Mouse (Mus musculus) liver, adult 2 months (tissue): ENCODE data around the gene Ccar1.

Experiments used
- CTCF ChIP-seq: fragments of 200-500 bp; IDR thresholded peaks from 2 replicates; pipeline ENCODE4 v1.5.1; 2011; ENCODE audit warnings: low read depth, low read length, control low read depth
- POLR2A ChIP-seq: fragments of 200-500 bp; IDR thresholded peaks from 2 replicates; pipeline ENCODE4 v1.6.1; 2011; ENCODE audit warnings: low read length, control low read depth; ENCODE audit not compliant: insufficient read depth; ENCODE audit errors: extremely low read depth

- TF ChIP-seq CTCF: no peak
- no peak for TF ChIP-seq POLR2A
Observed at GRCm38 (mm10) chr10:62824474-62824873, 32.4 kb upstream of the Ccar1 start.
